ENCODE assay signal across 8 mouse cellular contexts in genomic region chr6:38380764-38381128, GRCm38 (mm10). TPM values are rescaled to one million over a fixed set of nuclear protein-coding genes. Genes with fewer than 3 reads are reported as not detected.
A peak's percentile ranks its signal among the peaks of the same experiment; 100 is the strongest.
DNase-seq lines count a peak whose midpoint lies in the region; ATAC-seq and TF ChIP-seq lines count a peak whose summit lies in the region.

No protein-coding gene starts in this region.

- 0 out of 2 replicates have a peak, but pooled peaks have one; percentile 12 for ATAC-seq in forebrain, embryonic 11.5 days (replicated peaks; ENCODE audit: low FRiP score)
- no peak for ATAC-seq in liver, embryonic 13.5 days (ENCODE audit: low read depth)

- H3K79me2 ChIP-seq in C2C12 (ENCODE audit: control insufficient read depth, insufficient read depth), result no peaks in the 10 kb centered on the region

- H3K4me2 ChIP-seq in forebrain, embryonic 11.5 days (ENCODE audit: low read depth, low read length, severe bottlenecking), result peak overlapping the region; percentile 52
- peak overlapping the region; percentile 78 for H3K4me2 ChIP-seq in liver, embryonic 13.5 days

- H3K27me3 ChIP-seq in heart, embryonic 10.5 days (ENCODE audit: insufficient read depth, poor library complexity, severe bottlenecking), result no peaks in the 10 kb centered on the region
- no peaks in the 10 kb centered on the region for H3K27me3 ChIP-seq in C2C12 (ENCODE audit: control insufficient read depth, insufficient read depth, insufficient read length)
- no peaks in the 10 kb centered on the region for H3K27me3 ChIP-seq in forebrain, embryonic 11.5 days (ENCODE audit: control insufficient read depth, insufficient read depth, low read length)
- no peaks in the 10 kb centered on the region; the same call in 1 of the 2 replicates for H3K27me3 ChIP-seq in liver, embryonic 13.5 days

- H3K4me1 ChIP-seq in heart, embryonic 10.5 days, result 0 out of 2 replicates have a peak, but pooled peaks cover 5% of the 10 kb centered on the region
- H3K4me1 ChIP-seq in forebrain, embryonic 11.5 days (replicated peaks; ENCODE audit: control insufficient read depth, insufficient read depth, low read length), result no peaks in the 10 kb centered on the region
- peaks cover 13% of the 10 kb centered on the region for H3K4me1 ChIP-seq in liver, embryonic 13.5 days (replicated peaks)

- peak overlapping the region; percentile 71 for H3K4me3 ChIP-seq in heart, embryonic 10.5 days
- peak overlapping the region; percentile 34 for H3K4me3 ChIP-seq in C2C12 (ENCODE audit: insufficient read depth, poor library complexity, severe bottlenecking)
- peak overlapping the region; percentile 54 for H3K4me3 ChIP-seq in forebrain, embryonic 11.5 days (ENCODE audit: low read depth, low read length)
- peak overlapping the region; percentile 62 for H3K4me3 ChIP-seq in liver, embryonic 13.5 days (replicated peaks)

- peak overlapping the region; percentile 79 for H3K27ac ChIP-seq in heart, embryonic 10.5 days
- no peak overlapping the region for H3K27ac ChIP-seq in forebrain, embryonic 11.5 days (ENCODE audit: low read depth, low read length)
- no peak overlapping the region for H3K27ac ChIP-seq in liver, embryonic 13.5 days

- peak overlapping the region; percentile 27 for H3ac ChIP-seq in C2C12 (ENCODE audit: control insufficient read depth, insufficient read length, low read depth)

- TF ChIP-seq CTCF in C2C12 (IDR thresholded peaks at IDR 0.05; ENCODE audit: control insufficient read depth, insufficient read depth, insufficient read length), result no peak

- H3K79me3 ChIP-seq in C2C12 (ENCODE audit: low read depth), result no peaks in the 10 kb centered on the region

- WGBS in heart, embryonic 10.5 days, result 5% methylated on average over 4 of the region's 4 CpGs
- 5% methylated on average over 4 of the region's 4 CpGs for WGBS in forebrain, embryonic 11.5 days
- WGBS in liver, embryonic 13.5 days (ENCODE audit: insufficient replicate concordance), result 2% methylated on average over 4 of the region's 4 CpGs

- peak; percentile 54 for DNase-seq in heart, embryonic 10.5 days (ENCODE audit: low spot score)
- DNase-seq in heart, adult 9 months (ENCODE audit: low spot score in 2 of 2), result no peak
- DNase-seq in forebrain, embryonic 11.5 days (ENCODE audit: low spot score), result no peak
- no peak for DNase-seq in liver, embryonic 13.5 days
- DNase-seq in embryo, embryonic 11 days, result no peak
- no peak for DNase-seq in thymus, postnatal 14 days
- DNase-seq in T-cell, adult 2 months (ENCODE audit: low spot score), result no peak

- H3K36me3 ChIP-seq in heart, embryonic 10.5 days, result no peaks in the 10 kb centered on the region
- H3K36me3 ChIP-seq in C2C12 (ENCODE audit: control insufficient read depth, insufficient read depth), result no peaks in the 10 kb centered on the region
- no peaks in the 10 kb centered on the region for H3K36me3 ChIP-seq in forebrain, embryonic 11.5 days (ENCODE audit: control insufficient read depth, insufficient read depth, low read length)
- H3K36me3 ChIP-seq in liver, embryonic 13.5 days, result no peaks in the 10 kb centered on the region

- no peaks in the 10 kb centered on the region for H3K9me3 ChIP-seq in heart, embryonic 10.5 days
- H3K9me3 ChIP-seq in forebrain, embryonic 11.5 days (ENCODE audit: control insufficient read depth, low read length), result no peaks in the 10 kb centered on the region
- H3K9me3 ChIP-seq in liver, embryonic 13.5 days (replicated peaks), result no peaks in the 10 kb centered on the region

- H3K9ac ChIP-seq in forebrain, embryonic 11.5 days (ENCODE audit: low read length), result peak overlapping the region; percentile 74
- H3K9ac ChIP-seq in liver, embryonic 13.5 days, result peak overlapping the region; percentile 67

TF ChIP-seq in C2C12, 6 proteins besides CTCF, POLR2A, EP300 and RAD21:
- TF ChIP-seq USF1 (IDR thresholded peaks at IDR 0.05; ENCODE audit: low read depth) (no peak), CEBPB (IDR thresholded peaks at IDR 0.05; ENCODE audit: low read depth) (no peak), FOSL1 (IDR thresholded peaks at IDR 0.05; ENCODE audit: insufficient read depth, low read length, poor library complexity, severe bottlenecking) (no peak), MYOD1 (IDR thresholded peaks at IDR 0.05; ENCODE audit: control insufficient read depth, insufficient read length, low read depth) (no peak), MYOG (IDR thresholded peaks at IDR 0.05; ENCODE audit: control insufficient read depth, extremely low read depth, insufficient read length) (no peak), MAX (IDR thresholded peaks at IDR 0.05) (no peak)

RNA-seq across cellular contexts. Expression of gene Ttc26, which starts 0.5 kb away (rescaled TPM):
- polyA plus RNA-seq in heart, embryonic 10.5 days (2016; fragmentation: Nextera tagmentation; extraction: Ambion mirVana), result 4.2 and 6.8 TPM in 2 replicates
- 2.1 TPM for polyA plus RNA-seq in C2C12 (2012; fragmentation: generic; extraction: Trizol)
- polyA plus RNA-seq in forebrain, embryonic 11.5 days (2014; fragmentation: Nextera tagmentation; extraction: Ambion mirVana), result 13.5 and 16.5 TPM in 2 replicates
- 0.70 and 0.74 TPM in 2 replicates for polyA plus RNA-seq in liver, embryonic 13.5 days (2015; fragmentation: Nextera tagmentation; extraction: Ambion mirVana)

RNA-seq across cellular contexts. Expression of gene Zc3hav1, which starts 26.3 kb away (rescaled TPM):
- polyA plus RNA-seq in heart, embryonic 10.5 days (2016; fragmentation: Nextera tagmentation; extraction: Ambion mirVana), result 8.0 and 9.7 TPM in 2 replicates
- polyA plus RNA-seq in C2C12 (2012; fragmentation: generic; extraction: Trizol), result 20.3 TPM
- polyA plus RNA-seq in forebrain, embryonic 11.5 days (2014; fragmentation: Nextera tagmentation; extraction: Ambion mirVana), result 1.5 and 1.7 TPM in 2 replicates
- polyA plus RNA-seq in liver, embryonic 13.5 days (2015; fragmentation: Nextera tagmentation; extraction: Ambion mirVana), result 24.6 and 25.8 TPM in 2 replicates

RNA-seq across cellular contexts. Expression of gene Ubn2, which starts 53.0 kb away (rescaled TPM):
- 8.8 and 12.5 TPM in 2 replicates for polyA plus RNA-seq in heart, embryonic 10.5 days (2016; fragmentation: Nextera tagmentation; extraction: Ambion mirVana)
- 1.8 TPM for polyA plus RNA-seq in C2C12 (2012; fragmentation: generic; extraction: Trizol)
- 20.5 and 27.1 TPM in 2 replicates for polyA plus RNA-seq in forebrain, embryonic 11.5 days (2014; fragmentation: Nextera tagmentation; extraction: Ambion mirVana)
- polyA plus RNA-seq in liver, embryonic 13.5 days (2015; fragmentation: Nextera tagmentation; extraction: Ambion mirVana), result 4.4 and 4.9 TPM in 2 replicates
